Mouse (Mus musculus) lung, embryonic 16.5 days (tissue): ENCODE measurements around the gene Ankrd27. TPM values are rescaled to one million over a fixed set of nuclear protein-coding genes. Genes with fewer than 3 reads are reported as not detected.

ENCODE experiments used
- ATAC-seq: fragments of 200-750 bp; cut with Nextera tagmentation; 2 replicates; pipeline ENCODE4 v1.8.0; 2017; ENCODE audit warnings: low read depth, mild to moderate bottlenecking, moderate library complexity
- H3K27ac ChIP-seq: fragments of 300-500 bp; sonication (generic); 2 replicates; pipeline ENCODE4 v1.5.1; 2014; ENCODE audit warnings: mild to moderate bottlenecking, control low read depth, low read length
- H3K27me3 ChIP-seq: fragments of 300-500 bp; sonication (generic); 2 replicates; pipeline ENCODE4 v1.6.1; 2014; ENCODE audit warnings: low read depth, low read length, mixed read lengths; ENCODE audit not compliant: control insufficient read depth, insufficient read depth
- H3K36me3 ChIP-seq: fragments of 300-500 bp; sonication (generic); 2 replicates; pipeline ENCODE4 v1.6.1; 2014; ENCODE audit warnings: low read length; ENCODE audit not compliant: control insufficient read depth, insufficient read depth
- H3K4me1 ChIP-seq: fragments of 300-500 bp; sonication (generic); replicated peaks from 2 replicates; pipeline ENCODE4 v1.6.1; 2014; ENCODE audit warnings: low read length, mixed read lengths; ENCODE audit not compliant: control insufficient read depth, insufficient read depth
- H3K4me2 ChIP-seq: fragments of 300-500 bp; sonication (generic); 2 replicates; pipeline ENCODE4 v1.6.1; 2014; ENCODE audit warnings: low read depth, low read length, control low read depth
- H3K4me3 ChIP-seq: fragments of 300-500 bp; sonication (generic); 2 replicates; pipeline ENCODE4 v1.5.1; 2014; ENCODE audit warnings: mild to moderate bottlenecking, low read length, control low read depth
- H3K9ac ChIP-seq: fragments of 300-500 bp; sonication (generic); 2 replicates; pipeline ENCODE4 v1.6.1; 2014; ENCODE audit warnings: low read length, control low read depth
- H3K9me3 ChIP-seq: fragments of 300-500 bp; sonication (generic); 2 replicates; pipeline ENCODE4 v1.6.1; 2016; ENCODE audit warnings: low read length; ENCODE audit not compliant: control insufficient read depth
- WGBS: fragments of 180-500 bp; shearing (Covaris S2); extraction: QIAGEN DNeasy Blood & Tissue Kit; methylation state at CpG from one replicate; pipeline ENCODE4 v1.1.7; 2014; 5-methylcytosine and 5-hydroxymethylcytosine counted together
- polyA plus RNA-seq: library from polyadenylated mRNA; unstranded; fragments of >200 nt; fragmentation: Nextera tagmentation; extraction: Ambion mirVana; gene quantifications from 2 replicates; pipeline ENCODE4 v1.2.1, GENCODE M21; 2015

Ankrd27 gene
- polyA plus RNA-seq, 1 experiment from 2014 or later, result 36.3 TPM

DNA sequence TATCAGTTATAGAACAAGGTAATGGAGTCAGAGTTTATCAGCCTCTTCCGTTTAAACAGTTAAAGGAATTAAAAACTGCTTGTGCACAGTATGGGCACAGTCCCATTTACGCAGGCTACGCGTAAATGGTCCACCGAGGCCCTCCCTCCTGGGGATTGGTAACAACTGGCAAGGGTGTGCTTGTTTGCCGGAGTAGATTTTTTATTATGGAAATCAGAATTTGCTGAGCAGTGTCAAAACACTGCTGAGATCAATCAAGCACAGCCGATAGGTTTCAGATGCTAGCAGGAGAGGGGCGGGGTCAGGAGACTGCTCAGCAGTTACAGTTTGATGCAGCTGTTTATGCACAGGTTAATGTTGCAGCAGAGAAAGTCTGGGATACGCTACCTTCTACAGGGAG is 102.2 kb downstream of the Ankrd27 start:
- Histone ChIP-seq H3K4me3 (no peak overlapping the region), H3K27ac (no peak overlapping the region), H3K9me3 (no peaks in the 10 kb centered on the region), H3K4me1 (peaks cover 5% of the 10 kb centered on the region; the same call in 1 of the 2 replicates), H3K27me3 (no peaks in the 10 kb centered on the region), H3K9ac (no peak overlapping the region), H3K36me3 (no peaks in the 10 kb centered on the region; the same call in 1 of the 2 replicates), H3K4me2 (no peak overlapping the region)
- ATAC-seq, result no peak
- WGBS, result 70% methylated on average over 9 of the region's 9 CpGs

Other genes with a start within 250 kb of the Ankrd27 start
- 20.0 and 21.0 TPM in 2 replicates for gene Faap24, start 189.4 kb upstream of the Ankrd27 start, polyA plus RNA-seq
- 54.1 and 54.4 TPM in 2 replicates for gene Cep89, start 189.2 kb upstream of the Ankrd27 start, polyA plus RNA-seq
- 0.14 and 0.31 TPM in 2 replicates for gene Slc7a9, start 137.4 kb upstream of the Ankrd27 start, polyA plus RNA-seq
- 0.15 and 0.33 TPM in 2 replicates for gene Tdrd12, start 48.5 kb upstream of the Ankrd27 start, polyA plus RNA-seq
- 41.6 and 42.1 TPM in 2 replicates for gene Nudt19, start 29.9 kb upstream of the Ankrd27 start, polyA plus RNA-seq
- 0.06 and 0.13 TPM in 2 replicates for gene Rgs9bp, start 662 bp upstream of the Ankrd27 start, polyA plus RNA-seq
- gene Pdcd5, start 61.3 kb downstream of the Ankrd27 start, polyA plus RNA-seq, result 223 and 224 TPM in 2 replicates
- 25.1 and 33.5 TPM in 2 replicates for gene Dpy19l3, start 168.2 kb downstream of the Ankrd27 start, polyA plus RNA-seq
- gene Zfp507, start 216.8 kb downstream of the Ankrd27 start, polyA plus RNA-seq, result 15.8 and 16.2 TPM in 2 replicates